Mouse (Mus musculus) cortical plate, adult 2 months (tissue): Measurements from ENCODE around the gene Nrxn1.

Experiments
- CTCF ChIP-seq: fragments of 200-500 bp; IDR thresholded peaks from 2 replicates; pipeline ENCODE4 v1.5.1; 2011; ENCODE audit warnings: mild to moderate bottlenecking, control low read depth, low read length; ENCODE audit not compliant: insufficient read depth; ENCODE audit errors: extremely low read depth
- POLR2A ChIP-seq: fragments of 200-500 bp; IDR thresholded peaks from 2 replicates; pipeline ENCODE4 v1.6.1; 2011; ENCODE audit warnings: mild to moderate bottlenecking, low read length, control low read depth; ENCODE audit not compliant: insufficient read depth; ENCODE audit errors: extremely low read depth

GRCm38 (mm10) chr17:90349385-90350095 lies 743.3 kb downstream of the Nrxn1 start:
- TF ChIP-seq POLR2A (no peak), CTCF (no peak)
